Mouse (Mus musculus): ENCODE results near the gene Tmem39a. TPM values are rescaled to one million over a fixed set of nuclear protein-coding genes. Genes with fewer than 3 reads are reported as not detected.

Gene Tmem39a
- polyA plus RNA-seq, 1 experiment from 2014 or later, result 47.5 TPM

- DNase-seq (ENCODE audit: low spot score), result peak; percentile 66
These were observed 73.6 kb downstream of the Tmem39a start for GRCm38 (mm10) chr16:38632147-38632546.

GRCm38 (mm10) chr16:38635833-38636390 lies 77.4 kb downstream of the Tmem39a start:
- peak; percentile 56 for DNase-seq (ENCODE audit: low spot score)

GRCm38 (mm10) chr16:38636682-38637081 lies 78.2 kb downstream of the Tmem39a start:
- peak; percentile 62 for DNase-seq (ENCODE audit: low spot score)

GRCm38 (mm10) chr16:38637085-38637484 lies 78.6 kb downstream of the Tmem39a start:
- DNase-seq (ENCODE audit: low spot score), result no peak

Other genes starting within 250 kb of the Tmem39a start
- 0.10 and 0.20 TPM in 2 replicates for gene Maats1, start 216.6 kb upstream of the Tmem39a start, polyA plus RNA-seq (2015; fragmentation: Nextera tagmentation; extraction: Ambion mirVana)
- 322 and 349 TPM in 2 replicates for gene Cox17, start 211.7 kb upstream of the Tmem39a start, polyA plus RNA-seq (2015; fragmentation: Nextera tagmentation; extraction: Ambion mirVana)
- not detected in 2 replicates for gene Gm21987, start 211.7 kb upstream of the Tmem39a start, polyA plus RNA-seq (2015; fragmentation: Nextera tagmentation; extraction: Ambion mirVana)
- 0.30 and 0.87 TPM in 2 replicates for gene Popdc2, start 196.5 kb upstream of the Tmem39a start, polyA plus RNA-seq (2015; fragmentation: Nextera tagmentation; extraction: Ambion mirVana)
- 2.2 and 2.8 TPM in 2 replicates for gene Pla1a, start 125.6 kb upstream of the Tmem39a start, polyA plus RNA-seq (2015; fragmentation: Nextera tagmentation; extraction: Ambion mirVana)
- 90.2 and 91.5 TPM in 2 replicates for gene Adprh, start 106.0 kb upstream of the Tmem39a start, polyA plus RNA-seq (2015; fragmentation: Nextera tagmentation; extraction: Ambion mirVana)
- gene Cd80, start 103.1 kb upstream of the Tmem39a start, polyA plus RNA-seq (2015; fragmentation: Nextera tagmentation; extraction: Ambion mirVana), result 0.72 and 0.82 TPM in 2 replicates
- gene Timmdc1, start 36.0 kb upstream of the Tmem39a start, polyA plus RNA-seq (2015; fragmentation: Nextera tagmentation; extraction: Ambion mirVana), result 29.4 and 30.1 TPM in 2 replicates
- 25.3 and 28.4 TPM in 2 replicates for gene Poglut1, start 8.4 kb upstream of the Tmem39a start, polyA plus RNA-seq (2015; fragmentation: Nextera tagmentation; extraction: Ambion mirVana)
- gene Arhgap31, start 154.6 kb downstream of the Tmem39a start, polyA plus RNA-seq (2015; fragmentation: Nextera tagmentation; extraction: Ambion mirVana), result 3.9 and 5.7 TPM in 2 replicates
- 8.3 and 8.4 TPM in 2 replicates for gene B4galt4, start 183.6 kb downstream of the Tmem39a start, polyA plus RNA-seq (2015; fragmentation: Nextera tagmentation; extraction: Ambion mirVana)
- gene Upk1b, start 241.6 kb downstream of the Tmem39a start, polyA plus RNA-seq (2015; fragmentation: Nextera tagmentation; extraction: Ambion mirVana), result 1.7 and 6.4 TPM in 2 replicates